Comparison of ENCODE assay signal across 8 mouse cellular contexts in the genomic region with DNA sequence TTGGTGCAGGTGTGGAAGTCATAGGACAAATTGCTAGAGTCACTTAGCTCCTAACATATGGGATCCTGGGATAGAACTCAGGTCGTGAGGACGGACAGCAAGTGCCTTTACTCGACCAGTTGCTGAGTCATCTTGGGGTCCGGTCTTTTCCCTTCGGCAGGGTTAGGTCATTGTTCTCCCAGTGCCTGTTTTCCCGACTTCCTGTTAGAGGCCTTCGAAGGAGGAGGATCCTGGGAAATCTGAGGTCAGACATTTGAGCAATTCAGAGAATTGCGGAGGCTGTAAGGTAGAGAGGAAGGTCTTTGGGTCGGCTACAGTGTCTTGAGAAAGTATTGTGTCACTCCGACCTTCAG. TPM values are rescaled to one million over a fixed set of nuclear protein-coding genes. Genes with fewer than 3 reads are reported as not detected.
A peak's percentile ranks its signal among the peaks of the same experiment; 100 is the strongest.
DNase-seq lines count a peak whose midpoint lies in the region; ATAC-seq and TF ChIP-seq lines count a peak whose summit lies in the region.

No protein-coding gene starts in this region.

- peak overlapping the region; percentile 95 for H3K4me2 ChIP-seq in embryonic facial prominence, embryonic 15.5 days (replicated peaks)
- H3K4me2 ChIP-seq in hindbrain, embryonic 14.5 days (replicated peaks): peak overlapping the region; percentile 90
- H3K4me2 ChIP-seq in liver, postnatal 0 days (ENCODE audit: low read depth, low read length): peak overlapping the region; percentile 99

- no peaks in the 10 kb centered on the region for H3K9me3 ChIP-seq in embryonic facial prominence, embryonic 15.5 days (replicated peaks)
- H3K9me3 ChIP-seq in hindbrain, embryonic 14.5 days (ENCODE audit: control insufficient read depth, low read length): no peaks in the 10 kb centered on the region
- no peaks in the 10 kb centered on the region for H3K9me3 ChIP-seq in liver, postnatal 0 days (ENCODE audit: low read length)

- peak; percentile 56 for DNase-seq in hindbrain, embryonic 14.5 days (ENCODE audit: low spot score)
- DNase-seq in liver, postnatal 0 days: no peak
- no peak for DNase-seq in urinary bladder, adult 18-20 months (ENCODE audit: low spot score in 2 of 2)
- no peak for DNase-seq in left cerebral cortex, postnatal 25 days (ENCODE audit: low spot score in 2 of 2)
- no peak for DNase-seq in ovary, postnatal 14 days (ENCODE audit: low spot score)

- H3K9ac ChIP-seq in embryonic facial prominence, embryonic 15.5 days: peak overlapping the region; percentile 69; the same call in 1 of the 2 replicates
- H3K9ac ChIP-seq in hindbrain, embryonic 14.5 days: peak overlapping the region; percentile 82
- peak overlapping the region; percentile 95 for H3K9ac ChIP-seq in liver, postnatal 0 days (replicated peaks)

- ATAC-seq in embryonic facial prominence, embryonic 15.5 days (ENCODE audit: insufficient number of reproducible peaks, low FRiP score, low TSS enrichment, low read depth): no peak
- no peak for ATAC-seq in hindbrain, embryonic 14.5 days (ENCODE audit: low FRiP score)
- peak; percentile 2 for ATAC-seq in liver, postnatal 0 days

- peak overlapping the region; percentile 96 for H3K27ac ChIP-seq in bone marrow, adult 2 months (ENCODE audit: control insufficient read depth, insufficient read depth, low read depth, low read length, poor library complexity)
- peak overlapping the region; percentile 88 for H3K27ac ChIP-seq in embryonic facial prominence, embryonic 15.5 days (replicated peaks)
- peak overlapping the region; percentile 84 for H3K27ac ChIP-seq in hindbrain, embryonic 14.5 days
- H3K27ac ChIP-seq in liver, postnatal 0 days (ENCODE audit: low read depth): peak overlapping the region; percentile 99
- no peak overlapping the region for H3K27ac ChIP-seq in olfactory bulb, adult 2 months (ENCODE audit: insufficient read depth, low read depth, low read length)

- H3K27me3 ChIP-seq in embryonic facial prominence, embryonic 15.5 days: no peaks in the 10 kb centered on the region
- H3K27me3 ChIP-seq in hindbrain, embryonic 14.5 days (ENCODE audit: control insufficient read depth, insufficient read depth, low read length): no peaks in the 10 kb centered on the region
- H3K27me3 ChIP-seq in liver, postnatal 0 days (ENCODE audit: insufficient read depth, low read length): no peaks in the 10 kb centered on the region

- 11% methylated on average over 10 of the region's 10 CpGs for WGBS in bone marrow, adult 2 months
- WGBS in embryonic facial prominence, embryonic 15.5 days: 18% methylated on average over 10 of the region's 10 CpGs
- 11% methylated on average over 10 of the region's 10 CpGs for WGBS in hindbrain, embryonic 14.5 days
- 7% methylated on average over 10 of the region's 10 CpGs for WGBS in liver, postnatal 0 days (ENCODE audit: insufficient replicate concordance)
- 26% methylated on average over 10 of the region's 10 CpGs for WGBS in olfactory bulb, adult 2 months

- no peak for TF ChIP-seq POLR2A in bone marrow, adult 2 months (IDR thresholded peaks at IDR 0.05; ENCODE audit: borderline replicate concordance, control insufficient read depth, low read depth, low read length)
- TF ChIP-seq POLR2A in olfactory bulb, adult 2 months (IDR thresholded peaks at IDR 0.05; ENCODE audit: insufficient read depth, low read depth, low read length): no peak

- peak overlapping the region; percentile 89 for H3K4me3 ChIP-seq in bone marrow, adult 2 months (replicated peaks; ENCODE audit: control insufficient read depth, low read depth, low read length)
- H3K4me3 ChIP-seq in embryonic facial prominence, embryonic 15.5 days (replicated peaks): peak overlapping the region; percentile 74
- H3K4me3 ChIP-seq in hindbrain, embryonic 14.5 days (replicated peaks; ENCODE audit: low read length): peak overlapping the region; percentile 59
- peak overlapping the region; percentile 89 for H3K4me3 ChIP-seq in liver, postnatal 0 days (ENCODE audit: low read depth, low read length)
- peak overlapping the region; percentile 74 for H3K4me3 ChIP-seq in olfactory bulb, adult 2 months (ENCODE audit: insufficient read depth, low read depth, low read length)

- intact Hi-C loops in left cerebral cortex, postnatal 25 days (cut with DNase I): no loop called here

- no peak for TF ChIP-seq EP300 in liver, postnatal 0 days (IDR thresholded peaks at IDR 0.05; ENCODE audit: low read depth)

- no peaks in the 10 kb centered on the region for H3K36me3 ChIP-seq in embryonic facial prominence, embryonic 15.5 days
- H3K36me3 ChIP-seq in hindbrain, embryonic 14.5 days (replicated peaks; ENCODE audit: control insufficient read depth, insufficient read depth): no peaks in the 10 kb centered on the region
- no peaks in the 10 kb centered on the region for H3K36me3 ChIP-seq in liver, postnatal 0 days (replicated peaks; ENCODE audit: insufficient read depth, low read length)

- no peak for TF ChIP-seq CTCF in bone marrow, adult 2 months (IDR thresholded peaks at IDR 0.05; ENCODE audit: control insufficient read depth, insufficient read depth, low read length)
- no peak for TF ChIP-seq CTCF in liver, postnatal 0 days (IDR thresholded peaks at IDR 0.05; ENCODE audit: low read depth)
- TF ChIP-seq CTCF in olfactory bulb, adult 2 months (IDR thresholded peaks at IDR 0.05; ENCODE audit: insufficient read depth, low read depth, low read length): no peak

- peaks cover 6% of the 10 kb centered on the region for H3K4me1 ChIP-seq in bone marrow, adult 2 months (ENCODE audit: control insufficient read depth, insufficient read depth, low read length)
- peaks cover 16% of the 10 kb centered on the region for H3K4me1 ChIP-seq in embryonic facial prominence, embryonic 15.5 days
- H3K4me1 ChIP-seq in hindbrain, embryonic 14.5 days (replicated peaks; ENCODE audit: control insufficient read depth, insufficient read depth, low read length): peaks cover 12% of the 10 kb centered on the region
- peaks cover 40% of the 10 kb centered on the region for H3K4me1 ChIP-seq in liver, postnatal 0 days (ENCODE audit: insufficient read depth)
- peaks cover 11% of the 10 kb centered on the region for H3K4me1 ChIP-seq in olfactory bulb, adult 2 months (ENCODE audit: control insufficient read depth, insufficient read depth, low read length)

RNA-seq across cellular contexts. Expression of gene Parp16, which starts 19.2 kb away (rescaled TPM):
- 4.3 and 7.0 TPM in 2 replicates for polyA plus RNA-seq in bone marrow, adult 2 months (2011; ENCODE audit: insufficient read depth, insufficient read length, low replicate concordance, missing spikeins)
- polyA plus RNA-seq in embryonic facial prominence, embryonic 15.5 days (2015; fragmentation: Nextera tagmentation; extraction: Ambion mirVana): 7.5 and 8.9 TPM in 2 replicates
- polyA plus RNA-seq in hindbrain, embryonic 14.5 days (2014; fragmentation: Nextera tagmentation; extraction: Ambion mirVana): 6.3 and 7.9 TPM in 2 replicates
- polyA plus RNA-seq in liver, postnatal 0 days (2015; fragmentation: Nextera tagmentation; extraction: Ambion mirVana): 11.7 and 12.0 TPM in 2 replicates
- not detected in 2 replicates for polyA plus RNA-seq in olfactory bulb, adult 2 months (2012; ENCODE audit: insufficient read depth, insufficient read length, low replicate concordance, missing spikeins)
- total RNA-seq in left cerebral cortex, postnatal 25 days (2021): 1 to 10 TPM; 3.3 to 3.6 TPM

RNA-seq across cellular contexts. Expression of gene Cilp, which starts 50.6 kb away (rescaled TPM):
- 0.40 TPM in 1 of 2 replicates, not detected in the other for polyA plus RNA-seq in bone marrow, adult 2 months (2011; ENCODE audit: insufficient read depth, insufficient read length, low replicate concordance, missing spikeins)
- 2.6 and 3.5 TPM in 2 replicates for polyA plus RNA-seq in embryonic facial prominence, embryonic 15.5 days (2015; fragmentation: Nextera tagmentation; extraction: Ambion mirVana)
- polyA plus RNA-seq in hindbrain, embryonic 14.5 days (2014; fragmentation: Nextera tagmentation; extraction: Ambion mirVana): 0.33 and 0.84 TPM in 2 replicates
- 0.06 and 0.08 TPM in 2 replicates for polyA plus RNA-seq in liver, postnatal 0 days (2015; fragmentation: Nextera tagmentation; extraction: Ambion mirVana)
- polyA plus RNA-seq in olfactory bulb, adult 2 months (2012; ENCODE audit: insufficient read depth, insufficient read length, low replicate concordance, missing spikeins): not detected in 2 replicates
- total RNA-seq in left cerebral cortex, postnatal 25 days (2021): under 1 TPM; 0.07 to 0.09 TPM
